Mouse (Mus musculus): Measurements from ENCODE around the gene 4931428F04Rik. TPM values are rescaled to one million over a fixed set of nuclear protein-coding genes. Genes with fewer than 3 reads are reported as not detected.
A peak's percentile ranks its signal among the peaks of the same experiment; 100 is the strongest.
"Not testable (repeated sequence)": the region's sequence is repeated elsewhere in the genome, so short reads cannot be mapped to it uniquely, and the experiment has no call there.

The 4931428F04Rik gene
- total RNA-seq, 4 experiments from 2014 or later, result 20.4 to 25.4 (median 21.7) TPM

- no peak for DNase-seq (ENCODE audit: low spot score in 2 of 2)
Observed at GRCm38 (mm10) chr8:105308428-105308827, 18.8 kb upstream of the 4931428F04Rik start.

GRCm38 (mm10) chr8:105307670-105308069, 18.0 kb upstream of the 4931428F04Rik start:
- DNase-seq (ENCODE audit: low spot score in 2 of 2), result no peak

GRCm38 (mm10) chr8:105306146-105306691, 16.6 kb upstream of the 4931428F04Rik start:
- no peak for DNase-seq (ENCODE audit: low spot score in 2 of 2)

- no peak for DNase-seq (ENCODE audit: low spot score in 2 of 2)
Observed at GRCm38 (mm10) chr8:105305211-105306145, 15.8 kb upstream of the 4931428F04Rik start, which contains the start of gene Elmo3. Elmo3 (plus strand) TSS chr8:105305601.

GRCm38 (mm10) chr8:105304325-105305210, 14.9 kb upstream of the 4931428F04Rik start:
- DNase-seq (ENCODE audit: low spot score in 2 of 2), result no peak

GRCm38 (mm10) chr8:105303874-105304273, 14.2 kb upstream of the 4931428F04Rik start:
- no peak for DNase-seq (ENCODE audit: low spot score in 2 of 2)

- no peak for DNase-seq (ENCODE audit: low spot score in 2 of 2)
Observed at GRCm38 (mm10) chr8:105303396-105303795, 13.7 kb upstream of the 4931428F04Rik start.

- DNase-seq (ENCODE audit: low spot score in 2 of 2), result no peak
Observed at GRCm38 (mm10) chr8:105299962-105300361, 10.3 kb upstream of the 4931428F04Rik start.

GRCm38 (mm10) chr8:105298351-105299252, 8.9 kb upstream of the 4931428F04Rik start:
- no peak for DNase-seq (ENCODE audit: low spot score in 2 of 2)

GRCm38 (mm10) chr8:105297511-105298192, 8.0 kb upstream of the 4931428F04Rik start, which contains the start of gene E2f4:
E2f4 (plus strand) TSS chr8:105297663.
- DNase-seq (ENCODE audit: low spot score in 2 of 2), result peak; percentile 85 to 92

GRCm38 (mm10) chr8:105295895-105296573, 6.4 kb upstream of the 4931428F04Rik start, which contains the start of gene Exoc3l:
Exoc3l (minus strand) TSS chr8:105296101.
- no peak for DNase-seq (ENCODE audit: low spot score in 2 of 2)

- DNase-seq (ENCODE audit: low spot score in 2 of 2), result no peak
Observed at GRCm38 (mm10) chr8:105295256-105295655, 5.6 kb upstream of the 4931428F04Rik start.

GRCm38 (mm10) chr8:105294776-105295175, 5.1 kb upstream of the 4931428F04Rik start:
- DNase-seq (ENCODE audit: low spot score in 2 of 2), result no peak

GRCm38 (mm10) chr8:105293405-105293804, 3.7 kb upstream of the 4931428F04Rik start:
- no peak for DNase-seq (ENCODE audit: low spot score in 2 of 2)

- no peak for DNase-seq (ENCODE audit: low spot score in 2 of 2)
Observed at GRCm38 (mm10) chr8:105292471-105292870, 2.8 kb upstream of the 4931428F04Rik start.

- DNase-seq (ENCODE audit: low spot score in 2 of 2), result not testable (repeated sequence)
Observed at GRCm38 (mm10) chr8:105291802-105292201, 2.1 kb upstream of the 4931428F04Rik start.

- not testable (repeated sequence) for DNase-seq (ENCODE audit: low spot score in 2 of 2)
Observed at GRCm38 (mm10) chr8:105291364-105291763, 1.7 kb upstream of the 4931428F04Rik start.

GRCm38 (mm10) chr8:105290554-105291314, 1.1 kb upstream of the 4931428F04Rik start:
- DNase-seq (ENCODE audit: low spot score in 2 of 2), result peak in 1 of 2 experiments; percentile 75
